Mouse (Mus musculus) stomach, postnatal 0 days (tissue): ENCODE data around the gene Gins2.

ENCODE experiments used
- CTCF ChIP-seq: IDR thresholded peaks from 2 replicates; pipeline ENCODE4 v1.5.1; 2016; ENCODE audit warnings: antibody characterized with exemption, low read depth, mild to moderate bottlenecking, moderate library complexity
- EP300 ChIP-seq: optimal IDR thresholded peaks from 2 replicates; pipeline ENCODE3; 2016; ENCODE audit warnings: antibody characterized with exemption

GRCm38 (mm10) chr8:120539775-120540625, 49.1 kb downstream of the Gins2 start:
- no peak for TF ChIP-seq CTCF
- TF ChIP-seq EP300: no peak
